In the genomic region with DNA sequence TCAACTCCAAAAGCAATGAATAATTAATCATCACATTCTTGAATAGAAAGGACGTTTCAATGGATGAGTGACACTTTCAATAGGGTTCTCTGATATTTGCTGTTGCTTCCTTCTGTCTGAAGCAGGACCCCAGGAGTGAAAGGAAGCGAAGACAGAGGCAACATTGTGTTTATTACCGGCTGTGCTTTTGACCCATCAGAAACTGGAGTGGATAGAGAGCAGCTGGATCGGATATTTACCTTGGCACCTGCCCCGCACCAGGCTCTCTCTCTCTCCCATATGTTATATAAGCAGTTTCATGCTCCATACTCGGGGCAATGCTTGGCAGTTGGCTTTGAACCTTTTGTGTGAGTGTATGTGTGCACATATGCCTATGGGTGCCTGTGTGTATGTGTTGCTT, we compare ENCODE assay signal across 8 mouse cellular contexts. TPM values are rescaled to one million over a fixed set of nuclear protein-coding genes. Genes with fewer than 3 reads are reported as not detected.
DNase-seq lines count a peak whose midpoint lies in the region; ATAC-seq lines count a peak whose summit lies in the region.

No protein-coding gene starts in this region.

- 19% methylated on average over 6 of the region's 6 CpGs for WGBS in forebrain, embryonic 12.5 days
- 51% methylated on average over 6 of the region's 6 CpGs for WGBS in kidney, embryonic 14.5 days
- WGBS in neural tube, embryonic 12.5 days, result 41% methylated on average over 6 of the region's 6 CpGs

- H3K4me2 ChIP-seq in forebrain, embryonic 12.5 days, result peak overlapping the region; percentile 59
- H3K4me2 ChIP-seq in kidney, embryonic 14.5 days (replicated peaks; ENCODE audit: low read depth, low read length), result peak overlapping the region; percentile 55
- H3K4me2 ChIP-seq in neural tube, embryonic 12.5 days (replicated peaks), result peak overlapping the region; percentile 65

- H3K4me3 ChIP-seq in forebrain, embryonic 12.5 days (replicated peaks), result no peak overlapping the region
- no peak overlapping the region for H3K4me3 ChIP-seq in kidney, embryonic 14.5 days (ENCODE audit: low read length)
- H3K4me3 ChIP-seq in neural tube, embryonic 12.5 days, result no peak overlapping the region

- no peak; the same call in 1 of the 2 replicates for ATAC-seq in forebrain, embryonic 12.5 days (ENCODE audit: low FRiP score)
- ATAC-seq in kidney, embryonic 14.5 days (ENCODE audit: low FRiP score, low TSS enrichment), result no peak
- peak; percentile 13; the same call in 1 of the 2 replicates for ATAC-seq in neural tube, embryonic 12.5 days (ENCODE audit: low FRiP score, low read depth)

- H3K4me1 ChIP-seq in forebrain, embryonic 12.5 days, result peaks cover 14% of the 10 kb centered on the region
- H3K4me1 ChIP-seq in kidney, embryonic 14.5 days (ENCODE audit: control insufficient read depth, insufficient read depth, low read length), result peaks cover 7% of the 10 kb centered on the region
- H3K4me1 ChIP-seq in neural tube, embryonic 12.5 days, result peaks cover 10% of the 10 kb centered on the region

- H3K9me3 ChIP-seq in forebrain, embryonic 12.5 days, result no peaks in the 10 kb centered on the region
- H3K9me3 ChIP-seq in kidney, embryonic 14.5 days (ENCODE audit: control insufficient read depth, low read length), result no peaks in the 10 kb centered on the region
- no peaks in the 10 kb centered on the region for H3K9me3 ChIP-seq in neural tube, embryonic 12.5 days

- no peaks in the 10 kb centered on the region for H3K36me3 ChIP-seq in forebrain, embryonic 12.5 days (replicated peaks)
- H3K36me3 ChIP-seq in kidney, embryonic 14.5 days (ENCODE audit: control insufficient read depth, insufficient read depth, low read length), result no peaks in the 10 kb centered on the region
- H3K36me3 ChIP-seq in neural tube, embryonic 12.5 days, result no peaks in the 10 kb centered on the region

- peak; percentile 35 for DNase-seq in kidney, adult 9 months
- no peak for DNase-seq in kidney, postnatal 14 days
- DNase-seq in spleen, postnatal 14 days (ENCODE audit: low spot score in 2 of 2), result no peak
- DNase-seq in right cerebral cortex, postnatal 4 days, result no peak
- DNase-seq in liver, result no peak

- peak overlapping the region; percentile 93 for H3K27ac ChIP-seq in forebrain, embryonic 12.5 days
- peak overlapping the region; percentile 85 for H3K27ac ChIP-seq in kidney, embryonic 14.5 days (ENCODE audit: low read depth, low read length)
- H3K27ac ChIP-seq in neural tube, embryonic 12.5 days, result no peak overlapping the region

- H3K27me3 ChIP-seq in forebrain, embryonic 12.5 days, result peaks cover 22% of the 10 kb centered on the region; the same call in 1 of the 2 replicates
- H3K27me3 ChIP-seq in kidney, embryonic 14.5 days (ENCODE audit: control insufficient read depth, insufficient read depth, low read length), result no peaks in the 10 kb centered on the region
- no peaks in the 10 kb centered on the region for H3K27me3 ChIP-seq in neural tube, embryonic 12.5 days (replicated peaks)

- no peak overlapping the region for H3K9ac ChIP-seq in forebrain, embryonic 12.5 days
- H3K9ac ChIP-seq in kidney, embryonic 14.5 days (ENCODE audit: low read depth, low read length), result 0 out of 2 replicates have a peak overlapping the region, but pooled peaks have one; percentile 62
- no peak overlapping the region for H3K9ac ChIP-seq in neural tube, embryonic 12.5 days

RNA-seq across cellular contexts. Expression of gene Tarbp1, which starts 23.6 kb away (rescaled TPM):
- polyA plus RNA-seq in forebrain, embryonic 12.5 days (2016; fragmentation: Nextera tagmentation; extraction: Ambion mirVana), result 2.4 and 2.6 TPM in 2 replicates
- polyA plus RNA-seq in kidney, embryonic 14.5 days (2014; fragmentation: Nextera tagmentation; extraction: Ambion mirVana), result 3.3 and 6.3 TPM in 2 replicates
- 2.0 and 2.3 TPM in 2 replicates for polyA plus RNA-seq in neural tube, embryonic 12.5 days (2016; fragmentation: Nextera tagmentation; extraction: Ambion mirVana)
